Mouse (Mus musculus) heart, adult 2 months (tissue): ENCODE measurements around the gene Sfmbt1. TPM values are rescaled to one million over a fixed set of nuclear protein-coding genes. Genes with fewer than 3 reads are reported as not detected.

Experiments used
- DNase-seq, 2 experiments: peaks; one replicate each; pipeline ENCODE4 v3.0.0; 2021
- H3K27ac ChIP-seq: fragments of 200-600 bp; 2 replicates; pipeline ENCODE4 v1.8.1; 2022
- H3K27me3 ChIP-seq: fragments of 200-500 bp; 2 replicates; pipeline ENCODE4 v1.6.1; 2012; ENCODE audit warnings: mild to moderate bottlenecking, low read length, inconsistent platforms, mixed read lengths; ENCODE audit not compliant: control insufficient read depth, insufficient read depth
- H3K36me3 ChIP-seq: fragments of 200-500 bp; 2 replicates; pipeline ENCODE4 v1.6.1; 2012; ENCODE audit warnings: low read length, inconsistent platforms; ENCODE audit not compliant: control insufficient read depth, insufficient read depth
- H3K4me1 ChIP-seq: fragments of 200-500 bp; 2 replicates; pipeline ENCODE4 v1.6.1; 2011; ENCODE audit warnings: low read length; ENCODE audit not compliant: control insufficient read depth, insufficient read depth
- H3K4me3 ChIP-seq: fragments of 200-600 bp; 2 replicates; pipeline ENCODE4 v1.8.1; 2022
- H3K79me2 ChIP-seq: fragments of 200-500 bp; replicated peaks from 2 replicates; pipeline ENCODE4 v1.6.1; 2012; ENCODE audit warnings: mild to moderate bottlenecking, inconsistent platforms, low read length, moderate library complexity, mixed read lengths; ENCODE audit not compliant: control insufficient read depth, insufficient read depth
- H3K9ac ChIP-seq: fragments of 200-500 bp; 2 replicates; pipeline ENCODE4 v1.6.1; 2012; ENCODE audit warnings: low read depth, mild to moderate bottlenecking, control low read depth, inconsistent platforms, low read length, mixed read lengths
- CTCF ChIP-seq: fragments of 200-600 bp; IDR thresholded peaks from 2 replicates; pipeline ENCODE4 v1.8.1; 2022; ENCODE audit warnings: antibody characterized with exemption, mild to moderate bottlenecking, moderate library complexity
- EP300 ChIP-seq: fragments of 200-500 bp; IDR thresholded peaks from 2 replicates; pipeline ENCODE4 v1.6.1; 2011; ENCODE audit warnings: low read depth, low read length, control low read depth; ENCODE audit not compliant: insufficient read depth
- POLR2A ChIP-seq: fragments of 200-500 bp; IDR thresholded peaks from 2 replicates; pipeline ENCODE4 v1.6.1; 2011; ENCODE audit warnings: mild to moderate bottlenecking, low read depth, low read length, control low read depth; ENCODE audit not compliant: insufficient read depth
- WGBS: fragments of 180-500 bp; shearing (Covaris S2); methylation state at CpG from one replicate; pipeline ENCODE4 v1.1.7; 2018; 5-methylcytosine and 5-hydroxymethylcytosine counted together
- intact Hi-C: fragments of 180-260 bp; cut with DNase I; formaldehyde crosslinking; loops from one replicate; pipeline ENCODE4 v1.15.1; 2025
- polyA plus RNA-seq: library from polyadenylated mRNA; depleted of rRNA; stranded (reverse); fragments of >200 nt; gene quantifications from 2 replicates; pipeline ENCODE4 v1.2.3, GENCODE M21; 2012; rRNA removed
- total RNA-seq, 2 experiments: library from RNA; stranded (reverse); gene quantifications; 2 replicates each; pipeline ENCODE4 v1.2.3; 2021

Sfmbt1 gene
- total and polyA plus RNA-seq, 3 experiments, result 1.6 to 14.2 (median 12.9) TPM

DNA sequence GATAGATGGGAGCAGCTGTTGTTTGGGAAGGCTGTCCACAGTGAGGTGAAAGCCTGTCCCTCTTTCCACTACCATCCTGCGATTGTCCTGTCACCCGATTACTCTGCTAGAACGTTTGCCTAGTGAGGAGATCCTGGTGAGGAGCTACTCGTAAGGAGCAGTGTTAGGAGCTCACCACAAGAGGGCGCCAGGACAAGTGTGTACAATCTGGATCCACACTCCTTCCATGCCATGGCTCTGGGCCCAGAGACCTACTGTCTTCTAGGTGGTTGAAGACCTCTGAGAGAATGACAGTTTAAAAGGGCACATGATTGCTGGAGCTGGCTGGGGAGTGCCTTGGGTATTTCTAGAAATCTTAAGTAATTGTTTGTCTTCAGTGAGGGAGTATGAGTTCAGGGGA, 152.4 kb downstream of the Sfmbt1 start:
- Histone ChIP-seq H3K27me3 (no peaks in the 10 kb centered on the region), H3K9ac (no peak overlapping the region), H3K36me3 (peaks cover 2% of the 10 kb centered on the region; the same call in 1 of the 2 replicates), H3K79me2 (no peaks in the 10 kb centered on the region), H3K27ac (no peak overlapping the region; the same call in 1 of the 2 replicates), H3K4me1 (peaks cover 12% of the 10 kb centered on the region), H3K4me3 (no peak overlapping the region)
- intact Hi-C loops, result loop anchor here (1.0 to 5.0 kb wide), 5 partner anchors 14 to 275 kb away; partner anchors contain the start of gene Tmem110
- 19% methylated on average over 5 of the region's 5 CpGs for WGBS
- TF ChIP-seq EP300, result peak; percentile 77
- TF ChIP-seq POLR2A, result no peak
- TF ChIP-seq CTCF, result no peak; the same call in none of the 2 replicates
- peak; percentile 75 to 77 for DNase-seq

DNA sequence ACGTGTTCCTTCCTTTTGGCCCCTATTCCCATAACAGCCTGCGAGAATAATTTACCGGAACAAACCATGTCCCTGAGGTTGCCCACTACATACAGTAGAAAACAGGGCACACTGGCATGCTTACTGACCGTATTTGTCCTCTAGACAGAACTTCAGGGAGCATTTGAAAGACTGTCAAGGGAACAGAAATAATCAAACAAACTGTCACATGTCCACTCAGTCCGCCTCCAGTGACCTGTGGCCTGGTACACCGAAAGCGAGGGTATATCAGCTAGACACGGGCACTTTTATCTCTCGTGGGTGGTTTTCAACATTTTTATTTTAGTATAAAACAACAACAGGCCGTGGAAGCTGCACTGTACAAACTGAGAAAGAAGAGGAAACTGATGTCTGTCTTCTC, 154.2 kb downstream of the Sfmbt1 start:
- Histone ChIP-seq H3K79me2 (no peaks in the 10 kb centered on the region), H3K4me3 (no peak overlapping the region), H3K4me1 (peaks cover 12% of the 10 kb centered on the region), H3K9ac (no peak overlapping the region), H3K27me3 (no peaks in the 10 kb centered on the region), H3K36me3 (peaks cover 2% of the 10 kb centered on the region; the same call in 1 of the 2 replicates), H3K27ac (peak overlapping the region; percentile 75)
- TF ChIP-seq POLR2A, result no peak
- TF ChIP-seq EP300, result no peak
- no peak for TF ChIP-seq CTCF
- WGBS, result 79% methylated on average over 10 of the region's 10 CpGs
- no peak for DNase-seq
- intact Hi-C loops, result loop anchor here (5.0 kb wide), 3 partner anchors 42 to 277 kb away; partner anchors contain the start of gene Tmem110

GRCm38 (mm10) chr14:30869391-30869801, 154.7 kb downstream of the Sfmbt1 start:
- 50% methylated on average over 8 of the region's 8 CpGs for WGBS
- peak; percentile 74 to 79 for DNase-seq
- peak overlapping the region; percentile 33 for H3K9ac ChIP-seq

GRCm38 (mm10) chr14:30870206-30871147, 155.8 kb downstream of the Sfmbt1 start:
- no peak overlapping the region; the same call in none of the 2 replicates for H3K9ac ChIP-seq
- 51% methylated on average over 25 of the region's 25 CpGs for WGBS

More at GRCm38 (mm10) chr14:30869391-30869801, 154.7 kb downstream of the Sfmbt1 start:
- intact Hi-C loops, result loop anchor here (5.0 kb wide), 3 partner anchors 42 to 277 kb away; partner anchors contain the start of gene Tmem110
- no peak overlapping the region for H3K4me3 ChIP-seq
- TF ChIP-seq CTCF (0 out of 2 replicates have a peak, but pooled peaks have one; percentile 15), POLR2A (peak; percentile 61; the same call in 1 of the 2 replicates), EP300 (peak; percentile 81; the same call in 1 of the 2 replicates)
- H3K27ac ChIP-seq, result peak overlapping the region; percentile 75
- peaks cover 12% of the 10 kb centered on the region for H3K4me1 ChIP-seq
- H3K27me3 ChIP-seq, result no peaks in the 10 kb centered on the region
- H3K36me3 ChIP-seq, result peaks cover 2% of the 10 kb centered on the region; the same call in 1 of the 2 replicates
- no peaks in the 10 kb centered on the region for H3K79me2 ChIP-seq

More at GRCm38 (mm10) chr14:30870206-30871147, 155.8 kb downstream of the Sfmbt1 start:
- intact Hi-C loops, result no loop called here
- TF ChIP-seq EP300 (no peak), POLR2A (no peak), CTCF (no peak)
- Histone ChIP-seq H3K4me1 (peaks cover 12% of the 10 kb centered on the region), H3K36me3 (peaks cover 2% of the 10 kb centered on the region; the same call in 1 of the 2 replicates), H3K4me3 (no peak overlapping the region), H3K27ac (peak overlapping the region; percentile 75), H3K79me2 (no peaks in the 10 kb centered on the region), H3K27me3 (no peaks in the 10 kb centered on the region)
- peak; percentile 53 to 61 for DNase-seq

Other genes starting within 250 kb of the Sfmbt1 start
- 10 to 100 TPM in 1 of 2 experiments, 1 to 10 TPM in 1; 9.8 to 10.8 TPM for gene Dcp1a, start 235.3 kb upstream of the Sfmbt1 start, total RNA-seq
- 15.4 and 16.0 TPM in 2 replicates for gene Dcp1a, start 235.3 kb upstream of the Sfmbt1 start, polyA plus RNA-seq
- 1 to 10 TPM; 1.3 to 2.1 TPM for gene Cacna1d, start 223.4 kb upstream of the Sfmbt1 start, total RNA-seq
- gene Cacna1d, start 223.4 kb upstream of the Sfmbt1 start, polyA plus RNA-seq, result 3.0 and 4.6 TPM in 2 replicates
- 10 to 100 TPM; 30.7 to 32.8 TPM for gene Tkt, start 166.5 kb upstream of the Sfmbt1 start, total RNA-seq
- 75.5 and 119 TPM in 2 replicates for gene Tkt, start 166.5 kb upstream of the Sfmbt1 start, polyA plus RNA-seq
- gene Prkcd, start 88.6 kb upstream of the Sfmbt1 start, total RNA-seq, result 10 to 100 TPM; 10.4 to 12.6 TPM
- gene Prkcd, start 88.6 kb upstream of the Sfmbt1 start, polyA plus RNA-seq, result 31.5 and 31.7 TPM in 2 replicates
- gene Rft1, start 60.5 kb upstream of the Sfmbt1 start, total RNA-seq, result 1 to 10 TPM; 6.1 to 8.1 TPM
- gene Rft1, start 60.5 kb upstream of the Sfmbt1 start, polyA plus RNA-seq, result 8.8 and 13.0 TPM in 2 replicates
- gene Tmem110, start 110.7 kb downstream of the Sfmbt1 start, total RNA-seq, result 1 to 10 TPM; 7.3 to 9.4 TPM
- gene Tmem110, start 110.7 kb downstream of the Sfmbt1 start, polyA plus RNA-seq, result 13.1 and 14.3 TPM in 2 replicates
- gene Mustn1, start 164.4 kb downstream of the Sfmbt1 start, total RNA-seq, result 10 to 100 TPM; 14.4 to 15.9 TPM
- gene Mustn1, start 164.4 kb downstream of the Sfmbt1 start, polyA plus RNA-seq, result 13.6 and 17.7 TPM in 2 replicates
- gene Itih4, start 171.6 kb downstream of the Sfmbt1 start, total RNA-seq, result 1 to 10 TPM; 7.1 to 7.3 TPM
- 4.7 and 7.0 TPM in 2 replicates for gene Itih4, start 171.6 kb downstream of the Sfmbt1 start, polyA plus RNA-seq
- under 1 TPM; 0.82 to 0.86 TPM for gene Itih3, start 208.9 kb downstream of the Sfmbt1 start, total RNA-seq
- gene Itih3, start 208.9 kb downstream of the Sfmbt1 start, polyA plus RNA-seq, result 0.25 and 0.44 TPM in 2 replicates
- not detected for gene Itih1, start 228.4 kb downstream of the Sfmbt1 start, total RNA-seq
- 0.04 and 0.09 TPM in 2 replicates for gene Itih1, start 228.4 kb downstream of the Sfmbt1 start, polyA plus RNA-seq
- 1 to 10 TPM; 4.0 to 5.6 TPM for gene Nek4, start 236.5 kb downstream of the Sfmbt1 start, total RNA-seq
- 1.7 and 3.2 TPM in 2 replicates for gene Nek4, start 236.5 kb downstream of the Sfmbt1 start, polyA plus RNA-seq